Mouse (Mus musculus) brain, embryonic 14.5 days (tissue): ENCODE data around the gene Aco2.

Experiments used
- CTCF ChIP-seq: fragments of 200-500 bp; IDR thresholded peaks from 2 replicates; pipeline ENCODE4 v1.5.1; 2012; ENCODE audit warnings: inconsistent platforms, mild to moderate bottlenecking, moderate library complexity, borderline replicate concordance; ENCODE audit not compliant: insufficient read depth, insufficient read length; ENCODE audit errors: extremely low read depth
- POLR2A ChIP-seq: fragments of 200-500 bp; IDR thresholded peaks from 2 replicates; pipeline ENCODE4 v1.6.1; 2012; ENCODE audit warnings: mild to moderate bottlenecking, inconsistent platforms, borderline replicate concordance; ENCODE audit not compliant: poor library complexity, insufficient read depth, insufficient read length, severe bottlenecking; ENCODE audit errors: extremely low read depth

DNA sequence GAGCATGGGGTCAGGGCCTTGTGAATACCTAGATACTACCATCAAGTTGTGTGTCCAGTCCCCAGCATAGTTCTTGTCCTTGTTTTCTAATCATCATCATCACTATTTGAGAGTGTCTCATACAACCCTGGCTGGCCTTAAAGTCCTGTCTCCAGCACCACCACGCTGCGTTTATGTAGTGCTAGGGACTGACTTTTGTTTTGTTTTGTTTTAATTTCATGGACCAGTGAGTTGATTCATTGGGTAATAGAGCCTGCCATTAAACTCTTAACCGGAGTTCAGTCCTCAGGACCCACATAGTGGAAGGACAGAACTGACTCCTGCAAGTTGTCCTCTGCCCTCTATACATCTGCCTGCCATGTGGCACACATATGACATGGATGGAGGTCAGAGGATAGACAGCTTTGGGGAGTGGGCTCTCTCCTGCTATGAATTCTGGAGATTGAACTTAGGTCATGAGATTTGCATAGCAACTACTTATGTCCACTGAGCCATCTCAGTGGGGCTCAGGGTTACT lies 13.4 kb downstream of the Aco2 start:
- TF ChIP-seq CTCF (no peak), POLR2A (no peak)
